Mouse (Mus musculus) lung, embryonic 14.5 days (tissue): ENCODE measurements around the gene Snx29. TPM values are rescaled to one million over a fixed set of nuclear protein-coding genes. Genes with fewer than 3 reads are reported as not detected.

Source experiments
- ATAC-seq: fragments of 200-750 bp; cut with Nextera tagmentation; 2 replicates; pipeline ENCODE4 v1.8.0; 2017; ENCODE audit warnings: mild to moderate bottlenecking, moderate TSS enrichment, moderate library complexity; ENCODE audit not compliant: insufficient read depth
- DNase-seq: peaks from one replicate; pipeline ENCODE4 v3.0.0-alpha.2; 2015
- H3K27ac ChIP-seq: fragments of 300-500 bp; sonication (generic); 2 replicates; pipeline ENCODE4 v1.5.1; 2014; ENCODE audit warnings: low read depth, mild to moderate bottlenecking, moderate library complexity
- H3K27me3 ChIP-seq: fragments of 300-500 bp; sonication (generic); 2 replicates; pipeline ENCODE4 v1.6.1; 2014; ENCODE audit warnings: low read length, control low read depth; ENCODE audit not compliant: insufficient read depth
- H3K36me3 ChIP-seq: fragments of 300-500 bp; sonication (generic); 2 replicates; pipeline ENCODE4 v1.6.1; 2014; ENCODE audit warnings: control low read depth; ENCODE audit not compliant: insufficient read depth
- H3K4me1 ChIP-seq: fragments of 300-500 bp; sonication (generic); 2 replicates; pipeline ENCODE4 v1.6.1; 2014; ENCODE audit warnings: antibody characterized with exemption, control low read depth; ENCODE audit not compliant: insufficient read depth
- H3K4me2 ChIP-seq: fragments of 300-500 bp; sonication (generic); 2 replicates; pipeline ENCODE4 v1.6.1; 2014; ENCODE audit warnings: mild to moderate bottlenecking
- H3K4me3 ChIP-seq: fragments of 300-500 bp; sonication (generic); 2 replicates; pipeline ENCODE4 v1.5.1; 2014; ENCODE audit warnings: low read depth, low read length
- H3K9ac ChIP-seq: fragments of 300-500 bp; sonication (generic); 2 replicates; pipeline ENCODE4 v1.6.1; 2014
- H3K9me3 ChIP-seq: fragments of 300-500 bp; sonication (generic); 2 replicates; pipeline ENCODE4 v1.6.1; 2016; ENCODE audit warnings: low read depth, low read length, control low read depth
- CTCF ChIP-seq: IDR thresholded peaks from 2 replicates; pipeline ENCODE4 v1.5.1; 2016; ENCODE audit warnings: antibody characterized with exemption, low read depth
- WGBS: fragments of 180-500 bp; shearing (Covaris S2); extraction: QIAGEN DNeasy Blood & Tissue Kit; methylation state at CpG from one replicate; pipeline ENCODE4 v1.1.7; 2014; 5-methylcytosine and 5-hydroxymethylcytosine counted together
- polyA plus RNA-seq: library from polyadenylated mRNA; unstranded; fragments of >200 nt; fragmentation: Nextera tagmentation; extraction: Ambion mirVana; gene quantifications from 2 replicates; pipeline ENCODE4 v1.2.1, GENCODE M21; 2014

The Snx29 gene
- polyA plus RNA-seq, 1 experiment from 2014 or later: 10.3 TPM

GRCm38 (mm10) chr16:11615633-11616032, 292.9 kb downstream of the Snx29 start:
- H3K9me3 ChIP-seq: no peaks in the 10 kb centered on the region
- WGBS: 49% methylated on average over 2 of the region's 2 CpGs
- no peaks in the 10 kb centered on the region for H3K27me3 ChIP-seq
- H3K36me3 ChIP-seq: no peaks in the 10 kb centered on the region
- ATAC-seq (no peak), DNase-seq (no peak)
- H3K4me3 ChIP-seq: no peak overlapping the region
- no peak overlapping the region for H3K9ac ChIP-seq
- no peak for TF ChIP-seq CTCF
- no peak overlapping the region for H3K27ac ChIP-seq
- no peaks in the 10 kb centered on the region for H3K4me1 ChIP-seq
- H3K4me2 ChIP-seq: no peak overlapping the region

DNA sequence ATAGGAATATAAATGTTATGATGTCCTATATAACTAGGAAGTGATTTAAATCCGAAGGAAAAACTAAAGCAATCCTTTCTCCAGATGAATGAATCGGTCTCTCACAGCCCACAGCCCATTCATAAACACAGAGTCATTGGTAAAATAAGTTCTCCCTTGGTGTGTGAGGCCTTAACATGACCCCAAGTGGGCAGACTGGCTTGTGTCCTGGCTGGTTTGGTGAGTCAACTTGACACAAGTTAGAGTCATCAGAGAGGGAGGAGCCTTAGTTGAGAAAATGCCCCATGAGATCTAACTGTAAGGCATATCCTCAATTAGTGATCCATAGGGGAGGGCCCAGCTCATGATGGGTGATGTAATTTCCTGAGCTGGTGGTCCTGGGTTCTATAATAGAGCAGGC, 297.2 kb downstream of the Snx29 start:
- Histone ChIP-seq H3K9ac (no peak overlapping the region), H3K4me1 (no peaks in the 10 kb centered on the region), H3K36me3 (no peaks in the 10 kb centered on the region), H3K4me2 (no peak overlapping the region), H3K27me3 (no peaks in the 10 kb centered on the region), H3K27ac (no peak overlapping the region), H3K9me3 (no peaks in the 10 kb centered on the region), H3K4me3 (no peak overlapping the region)
- DNase-seq: no peak
- ATAC-seq: no peak
- WGBS: 86% methylated on average over 2 of the region's 2 CpGs
- no peak for TF ChIP-seq CTCF

DNA sequence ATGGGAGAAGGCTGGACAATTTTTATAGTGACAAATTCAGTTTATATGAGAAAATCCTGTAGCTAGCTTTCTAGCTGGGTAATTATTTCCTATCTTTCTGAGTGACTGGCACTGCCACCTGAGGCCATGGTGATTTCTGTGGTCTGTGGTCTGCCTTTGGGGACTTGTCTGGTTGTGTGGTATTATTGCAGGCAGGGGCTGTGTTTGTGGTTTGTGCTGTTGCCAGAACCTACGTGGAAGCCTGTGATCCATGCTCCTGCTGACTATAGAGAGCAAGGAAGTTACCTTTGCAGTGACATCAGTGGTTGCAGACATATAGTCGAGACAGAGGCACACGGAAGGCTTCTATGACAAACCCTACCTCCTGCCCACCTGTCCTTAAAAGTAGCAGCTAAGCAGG, 298.3 kb downstream of the Snx29 start:
- ATAC-seq: no peak
- no peak overlapping the region for H3K9ac ChIP-seq
- H3K4me3 ChIP-seq: no peak overlapping the region
- TF ChIP-seq CTCF: no peak
- no peaks in the 10 kb centered on the region for H3K9me3 ChIP-seq
- no peaks in the 10 kb centered on the region for H3K27me3 ChIP-seq
- no peak overlapping the region for H3K4me2 ChIP-seq
- no peaks in the 10 kb centered on the region for H3K4me1 ChIP-seq
- DNase-seq: no peak
- WGBS: 87% methylated on average over 3 of the region's 3 CpGs
- H3K36me3 ChIP-seq: no peaks in the 10 kb centered on the region
- no peak overlapping the region for H3K27ac ChIP-seq

DNA sequence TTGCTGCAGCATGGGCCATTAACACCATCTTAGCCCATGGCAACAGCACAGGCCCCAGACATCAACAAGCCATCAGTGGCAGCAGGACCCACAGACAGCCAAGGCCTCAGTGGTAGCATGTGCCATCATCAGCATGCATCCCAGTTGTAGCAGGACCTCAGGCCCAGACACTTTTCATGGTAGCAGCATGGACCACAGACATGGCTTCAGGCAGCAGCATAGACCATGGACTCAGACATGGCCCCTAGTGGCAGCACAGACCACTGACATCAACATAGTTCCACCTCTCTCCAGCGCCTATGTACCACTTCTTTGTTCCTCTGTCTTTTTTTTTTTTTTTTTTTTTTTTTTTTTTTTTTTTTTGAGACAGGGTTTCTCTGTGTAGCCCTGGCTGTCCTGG, 299.0 kb downstream of the Snx29 start:
- Histone ChIP-seq H3K4me3 (no peak overlapping the region), H3K4me1 (no peaks in the 10 kb centered on the region), H3K4me2 (no peak overlapping the region), H3K27me3 (no peaks in the 10 kb centered on the region), H3K36me3 (no peaks in the 10 kb centered on the region), H3K9ac (no peak overlapping the region), H3K27ac (no peak overlapping the region), H3K9me3 (no peaks in the 10 kb centered on the region)
- DNase-seq (no peak), ATAC-seq (no peak)
- WGBS: 60% methylated on average over 1 of the region's 1 CpGs
- 0 out of 2 replicates have a peak, but pooled peaks have one; percentile 21 for TF ChIP-seq CTCF

DNA sequence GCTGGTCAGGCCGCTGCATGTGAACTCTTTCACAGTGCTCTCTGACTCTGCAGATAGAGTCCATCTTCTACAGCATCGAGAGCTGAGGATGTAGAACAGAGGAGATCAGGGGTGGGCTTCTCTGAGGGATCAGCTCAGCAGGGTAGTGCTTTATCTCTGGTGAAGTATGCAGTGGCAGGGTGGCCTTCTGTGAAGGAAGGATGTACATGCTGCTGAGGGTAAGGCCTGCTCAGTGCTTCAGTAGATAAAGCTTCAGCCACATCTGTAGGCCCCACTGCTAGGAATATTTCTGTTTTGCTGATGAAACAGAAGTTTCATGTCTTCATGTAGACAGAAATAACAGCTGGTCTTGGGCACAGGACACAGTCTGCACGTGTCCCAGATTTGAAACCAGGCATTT, 300.3 kb downstream of the Snx29 start:
- Histone ChIP-seq H3K9me3 (no peaks in the 10 kb centered on the region), H3K4me3 (no peak overlapping the region), H3K36me3 (no peaks in the 10 kb centered on the region), H3K9ac (no peak overlapping the region), H3K4me2 (no peak overlapping the region), H3K27me3 (no peaks in the 10 kb centered on the region), H3K4me1 (no peaks in the 10 kb centered on the region), H3K27ac (no peak overlapping the region)
- no peak for TF ChIP-seq CTCF
- 70% methylated on average over 3 of the region's 3 CpGs for WGBS
- ATAC-seq (no peak), DNase-seq (no peak)

DNA sequence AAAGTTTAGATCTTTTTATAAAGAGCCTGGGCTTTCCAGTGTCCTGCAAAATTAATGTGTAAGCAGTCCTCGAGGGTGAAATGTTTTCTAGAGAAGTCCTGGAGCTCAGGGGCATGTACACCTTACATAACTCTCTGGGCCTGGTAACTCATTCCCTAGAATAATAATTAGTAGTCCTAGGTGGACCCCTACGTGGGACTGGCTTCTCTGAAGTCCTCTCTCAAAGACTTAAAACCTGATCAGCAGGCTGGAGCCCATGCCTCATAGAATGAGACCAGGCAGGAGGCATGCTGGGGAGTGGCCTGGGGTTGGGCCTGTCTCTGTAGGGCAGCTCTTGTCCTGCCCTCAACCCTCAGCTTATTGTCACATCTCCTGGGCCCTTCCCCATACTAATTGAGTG, 301.4 kb downstream of the Snx29 start:
- Histone ChIP-seq H3K9me3 (no peaks in the 10 kb centered on the region), H3K36me3 (no peaks in the 10 kb centered on the region), H3K9ac (no peak overlapping the region), H3K4me2 (no peak overlapping the region), H3K27me3 (no peaks in the 10 kb centered on the region), H3K4me3 (no peak overlapping the region), H3K27ac (no peak overlapping the region), H3K4me1 (no peaks in the 10 kb centered on the region)
- no peak for DNase-seq
- no peak for TF ChIP-seq CTCF
- no peak for ATAC-seq
- WGBS: 57% methylated on average over 2 of the region's 2 CpGs

GRCm38 (mm10) chr16:11626004-11626481, 303.3 kb downstream of the Snx29 start:
- no peaks in the 10 kb centered on the region for H3K36me3 ChIP-seq
- H3K4me2 ChIP-seq: no peak overlapping the region
- 88% methylated on average over 1 of the region's 1 CpGs for WGBS
- no peak for ATAC-seq
- no peak overlapping the region for H3K9ac ChIP-seq
- H3K27me3 ChIP-seq: no peaks in the 10 kb centered on the region
- no peaks in the 10 kb centered on the region for H3K9me3 ChIP-seq
- no peak for DNase-seq
- H3K4me1 ChIP-seq: peaks cover 4% of the 10 kb centered on the region; the same call in 1 of the 2 replicates
- no peak for TF ChIP-seq CTCF
- H3K4me3 ChIP-seq: no peak overlapping the region
- no peak overlapping the region for H3K27ac ChIP-seq

DNA sequence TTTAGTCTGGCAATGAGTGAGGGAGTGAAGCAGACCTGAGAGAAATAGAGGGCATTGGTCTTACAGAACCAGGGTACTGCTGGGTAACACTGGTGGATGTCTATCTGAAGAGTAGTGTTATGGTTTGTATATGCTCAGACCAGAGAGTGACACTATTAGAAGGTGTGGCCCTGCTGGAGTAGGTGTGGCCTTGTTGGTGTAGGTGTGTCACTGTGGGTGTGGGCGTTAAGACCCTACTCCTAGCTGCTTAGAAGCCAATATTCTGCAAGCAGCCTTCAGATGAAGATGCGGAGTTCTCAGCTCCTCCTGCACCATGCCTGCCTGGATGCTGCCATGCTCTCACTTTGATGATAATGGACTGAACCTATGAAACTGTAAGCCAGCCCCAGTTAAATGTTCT, 303.9 kb downstream of the Snx29 start:
- no peak overlapping the region for H3K4me2 ChIP-seq
- TF ChIP-seq CTCF: no peak
- H3K4me1 ChIP-seq: peaks cover 4% of the 10 kb centered on the region; the same call in 1 of the 2 replicates
- no peak for ATAC-seq
- H3K9me3 ChIP-seq: no peaks in the 10 kb centered on the region
- no peak overlapping the region for H3K4me3 ChIP-seq
- DNase-seq: no peak
- no peaks in the 10 kb centered on the region for H3K27me3 ChIP-seq
- no peak overlapping the region for H3K9ac ChIP-seq
- no peak overlapping the region for H3K27ac ChIP-seq
- WGBS: 77% methylated on average over 2 of the region's 2 CpGs
- no peaks in the 10 kb centered on the region for H3K36me3 ChIP-seq
